Mouse (Mus musculus) spleen, postnatal 4 days (tissue): ENCODE data around the gene Slc25a12.
A peak's percentile ranks its signal among the peaks of the same experiment; 100 is the strongest.

Source experiments
- DNase-seq, 2 experiments: peaks; one replicate each; pipeline ENCODE4 v3.0.0; 2022; ENCODE audit warnings: low spot score in 2 of 2

Gene Slc25a12

GRCm38 (mm10) chr2:71309726-71310125 is 57.8 kb downstream of the Slc25a12 start:
- no peak for DNase-seq

- no peak for DNase-seq
These were observed 61.2 kb downstream of the Slc25a12 start for GRCm38 (mm10) chr2:71306357-71306756.

GRCm38 (mm10) chr2:71304821-71305220 is 62.7 kb downstream of the Slc25a12 start:
- DNase-seq, result no peak

- no peak for DNase-seq
These were observed 64.3 kb downstream of the Slc25a12 start for GRCm38 (mm10) chr2:71303221-71303620.

- no peak for DNase-seq
These were observed 65.3 kb downstream of the Slc25a12 start for GRCm38 (mm10) chr2:71302156-71302663.

GRCm38 (mm10) chr2:71298729-71299128 is 68.8 kb downstream of the Slc25a12 start:
- DNase-seq, result no peak

GRCm38 (mm10) chr2:71297501-71297900 is 70.0 kb downstream of the Slc25a12 start:
- DNase-seq, result no peak

GRCm38 (mm10) chr2:71295844-71296243 is 71.7 kb downstream of the Slc25a12 start:
- DNase-seq, result no peak

GRCm38 (mm10) chr2:71294489-71294888 is 73.1 kb downstream of the Slc25a12 start:
- no peak for DNase-seq

GRCm38 (mm10) chr2:71293983-71294382 is 73.6 kb downstream of the Slc25a12 start:
- DNase-seq, result no peak

- DNase-seq, result no peak
These were observed 76.0 kb downstream of the Slc25a12 start for GRCm38 (mm10) chr2:71291566-71291965.

GRCm38 (mm10) chr2:71290107-71290775 is 77.3 kb downstream of the Slc25a12 start:
- DNase-seq, result no peak

- DNase-seq, result no peak
These were observed 85.6 kb downstream of the Slc25a12 start for GRCm38 (mm10) chr2:71281981-71282380.

- DNase-seq, result no peak
These were observed 88.5 kb downstream of the Slc25a12 start for GRCm38 (mm10) chr2:71278791-71279775.

- DNase-seq, result no peak
These were observed 91.8 kb downstream of the Slc25a12 start for GRCm38 (mm10) chr2:71275734-71276133.

GRCm38 (mm10) chr2:71273955-71274679 is 93.4 kb downstream of the Slc25a12 start:
- DNase-seq, result peak; percentile 37 to 67

GRCm38 (mm10) chr2:71270085-71270484 is 97.5 kb downstream of the Slc25a12 start:
- DNase-seq, result no peak

- DNase-seq, result no peak
These were observed 98.2 kb downstream of the Slc25a12 start for GRCm38 (mm10) chr2:71269332-71269731.

- no peak for DNase-seq
These were observed 98.9 kb downstream of the Slc25a12 start for GRCm38 (mm10) chr2:71268691-71269090.

- no peak for DNase-seq
These were observed 103.0 kb downstream of the Slc25a12 start for GRCm38 (mm10) chr2:71264585-71264984.

GRCm38 (mm10) chr2:71256581-71256980 is 111.0 kb downstream of the Slc25a12 start:
- DNase-seq, result no peak

- DNase-seq, result no peak
These were observed 112.7 kb downstream of the Slc25a12 start for GRCm38 (mm10) chr2:71254836-71255235.
